Mouse (Mus musculus) spleen, adult 2 months (tissue): Measurements from ENCODE around the gene Ybx2. TPM values are rescaled to one million over a fixed set of nuclear protein-coding genes. Genes with fewer than 3 reads are reported as not detected.
"Not testable (repeated sequence)": the region's sequence is repeated elsewhere in the genome, so short reads cannot be mapped to it uniquely, and the experiment has no call there.

ENCODE experiments used
- DNase-seq, 2 experiments: peaks; one replicate each; pipeline versions ENCODE4 v3.0.0 to v3.0.0-alpha.2; 2012 to 2021; ENCODE audit warnings: low spot score in 2 of 2, low read depth in 1 of 2
- H3K27ac ChIP-seq: fragments of 200-500 bp; 2 replicates; pipeline ENCODE4 v1.5.1; 2012; ENCODE audit warnings: low read length, inconsistent platforms; ENCODE audit not compliant: insufficient read depth
- H3K27me3 ChIP-seq: fragments of 200-500 bp; 2 replicates; pipeline ENCODE4 v1.6.1; 2012; ENCODE audit warnings: mild to moderate bottlenecking, moderate library complexity, low read length, inconsistent platforms; ENCODE audit not compliant: control insufficient read depth, insufficient read depth
- H3K36me3 ChIP-seq: fragments of 200-500 bp; 2 replicates; pipeline ENCODE4 v1.6.1; 2012; ENCODE audit warnings: mild to moderate bottlenecking, low read length, inconsistent platforms; ENCODE audit not compliant: control insufficient read depth, insufficient read depth
- H3K4me1 ChIP-seq: fragments of 200-500 bp; 2 replicates; pipeline ENCODE4 v1.6.1; 2011; ENCODE audit warnings: inconsistent platforms; ENCODE audit not compliant: control insufficient read depth, insufficient read depth, insufficient read length
- H3K4me3 ChIP-seq: fragments of 200-500 bp; 2 replicates; pipeline ENCODE4 v1.5.1; 2011; ENCODE audit warnings: mild to moderate bottlenecking, inconsistent platforms; ENCODE audit not compliant: insufficient read depth, insufficient read length; ENCODE audit errors: extremely low read depth
- CTCF ChIP-seq: fragments of 200-500 bp; IDR thresholded peaks from 2 replicates; pipeline ENCODE4 v1.5.1; 2011; ENCODE audit warnings: mild to moderate bottlenecking, inconsistent platforms; ENCODE audit not compliant: insufficient read depth, insufficient read length, insufficient replicate concordance; ENCODE audit errors: extremely low read depth
- POLR2A ChIP-seq: fragments of 200-500 bp; IDR thresholded peaks from 2 replicates; pipeline ENCODE4 v1.6.1; 2011; ENCODE audit warnings: low read depth, low read length, inconsistent platforms
- WGBS: fragments of 180-500 bp; shearing (Covaris S2); methylation state at CpG from one replicate; pipeline ENCODE4 v1.1.7; 2018; 5-methylcytosine and 5-hydroxymethylcytosine counted together
- polyA plus RNA-seq: library from polyadenylated mRNA; depleted of rRNA; stranded (reverse); fragments of >200 nt; gene quantifications from 2 replicates; pipeline ENCODE4 v1.2.3, GENCODE M21; 2012

Ybx2 gene
- polyA plus RNA-seq, 1 experiment = 0.36 TPM

DNA sequence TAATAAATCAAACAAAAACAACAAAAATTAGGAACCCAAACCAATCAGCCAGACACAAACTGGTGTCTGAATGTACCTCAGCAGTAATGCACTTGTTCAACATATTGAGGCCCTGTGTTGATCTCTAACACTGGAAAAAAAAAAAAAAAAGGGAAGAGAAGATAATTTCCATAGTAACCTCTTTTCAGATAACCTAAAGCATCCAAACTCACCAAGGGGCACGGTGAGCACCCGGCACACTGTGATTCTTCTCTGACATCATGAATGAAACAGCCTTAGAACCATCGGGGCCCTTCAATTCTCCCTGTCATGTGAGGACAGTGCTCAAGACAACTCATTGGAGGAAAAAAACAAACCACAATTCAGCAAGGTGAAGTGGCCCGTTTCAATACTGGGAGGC lies 5.9 kb upstream of the Ybx2 start:
- Histone ChIP-seq H3K27me3 (0 out of 2 replicates have a peak, but pooled peaks cover 1% of the 10 kb centered on the region), H3K27ac (no peak overlapping the region), H3K4me3 (no peak overlapping the region), H3K4me1 (peaks cover 9% of the 10 kb centered on the region; the same call in 1 of the 2 replicates), H3K36me3 (no peaks in the 10 kb centered on the region)
- 52% methylated on average over 4 of the region's 4 CpGs for WGBS
- TF ChIP-seq POLR2A (no peak), CTCF (no peak)
- DNase-seq = no peak

GRCm38 (mm10) chr11:69930176-69930575 lies 5.4 kb upstream of the Ybx2 start:
- WGBS = 93% methylated on average over 8 of the region's 8 CpGs
- H3K36me3 ChIP-seq, H3K4me3 ChIP-seq, DNase-seq, H3K27ac ChIP-seq, H3K27me3 ChIP-seq: not testable (repeated sequence)
- H3K4me1 ChIP-seq = peaks cover 12% of the 10 kb centered on the region; the same call in 1 of the 2 replicates

- H3K27ac ChIP-seq = peak overlapping the region; percentile 63
- H3K27me3 ChIP-seq = peaks cover 7% of the 10 kb centered on the region
- H3K4me3 ChIP-seq = no peak overlapping the region
- no peaks in the 10 kb centered on the region for H3K36me3 ChIP-seq
- peak in 1 of 2 experiments; percentile 26 for DNase-seq
- TF ChIP-seq CTCF (no peak), POLR2A (no peak)
- H3K4me1 ChIP-seq = peaks cover 21% of the 10 kb centered on the region
- WGBS = 25% methylated on average over 3 of the region's 3 CpGs
Measured at GRCm38 (mm10) chr11:69930967-69931537, 4.5 kb upstream of the Ybx2 start.

- Histone ChIP-seq H3K27me3 (peaks cover 13% of the 10 kb centered on the region), H3K4me3 (no peak overlapping the region), H3K4me1 (peaks cover 21% of the 10 kb centered on the region), H3K27ac (no peak overlapping the region; the same call in 1 of the 2 replicates), H3K36me3 (no peaks in the 10 kb centered on the region)
- no peak for DNase-seq
- no peak for TF ChIP-seq CTCF
- TF ChIP-seq POLR2A = no peak
- 38% methylated on average over 8 of the region's 8 CpGs for WGBS
Measured at GRCm38 (mm10) chr11:69931769-69932168, 3.8 kb upstream of the Ybx2 start.

GRCm38 (mm10) chr11:69932254-69932653 lies 3.3 kb upstream of the Ybx2 start:
- no peak for TF ChIP-seq POLR2A
- WGBS = 65% methylated on average over 3 of the region's 3 CpGs
- DNase-seq = peak in 1 of 2 experiments; percentile 33

GRCm38 (mm10) chr11:69933066-69933465 lies 2.5 kb upstream of the Ybx2 start:
- Histone ChIP-seq H3K36me3 (no peaks in the 10 kb centered on the region), H3K4me3 (no peak overlapping the region), H3K27me3 (peaks cover 13% of the 10 kb centered on the region), H3K4me1 (peaks cover 21% of the 10 kb centered on the region), H3K27ac (no peak overlapping the region)
- 61% methylated on average over 4 of the region's 4 CpGs for WGBS
- DNase-seq = no peak
- no peak for TF ChIP-seq CTCF
- TF ChIP-seq POLR2A = no peak

More at GRCm38 (mm10) chr11:69932254-69932653, 3.3 kb upstream of the Ybx2 start:
- peaks cover 13% of the 10 kb centered on the region for H3K27me3 ChIP-seq
- no peak overlapping the region for H3K4me3 ChIP-seq
- H3K36me3 ChIP-seq = no peaks in the 10 kb centered on the region
- peaks cover 21% of the 10 kb centered on the region for H3K4me1 ChIP-seq
- H3K27ac ChIP-seq = no peak overlapping the region

DNA sequence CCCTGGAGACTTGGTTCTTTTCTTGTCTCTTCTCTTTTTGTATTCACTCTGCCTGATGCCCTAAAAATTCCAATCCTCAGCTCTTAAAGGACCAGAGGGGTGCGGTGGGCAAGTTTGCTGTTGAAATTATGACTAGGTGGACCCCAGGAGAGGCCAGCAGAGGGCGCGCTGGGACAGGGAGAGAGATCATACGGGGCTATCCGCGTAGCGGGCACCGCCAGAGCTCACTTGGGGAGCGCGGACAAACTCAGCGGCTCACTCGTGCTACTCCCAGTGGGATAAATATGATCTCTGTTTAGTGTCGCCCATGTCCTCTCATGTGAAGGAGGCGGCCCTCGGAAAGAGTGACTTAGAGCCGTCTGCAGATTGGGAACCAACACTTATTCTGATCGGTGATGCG lies 1.4 kb upstream of the Ybx2 start:
- Histone ChIP-seq H3K36me3 (no peaks in the 10 kb centered on the region), H3K4me3 (peak overlapping the region; percentile 34; the same call in 1 of the 2 replicates), H3K4me1 (peaks cover 21% of the 10 kb centered on the region), H3K27me3 (peaks cover 13% of the 10 kb centered on the region), H3K27ac (no peak overlapping the region)
- TF ChIP-seq CTCF (peak; percentile 95), POLR2A (no peak)
- DNase-seq = peak; percentile 57 to 88
- under 1% methylated on average over 18 of the region's 18 CpGs for WGBS
